Mouse (Mus musculus): ENCODE measurements around the gene Ptprj.
A peak's percentile ranks its signal among the peaks of the same experiment; 100 is the strongest.

- no peak for TF ChIP-seq POLR2A (IDR thresholded peaks at IDR 0.05; ENCODE audit: insufficient read depth, low read depth, low read length)
- TF ChIP-seq CTCF (IDR thresholded peaks at IDR 0.05; ENCODE audit: insufficient read depth, low read depth, low read length): peak; percentile 61
Observed at GRCm38 (mm10) chr2:90474593-90475405, 105.6 kb downstream of the Ptprj start.

All from olfactory bulb, adult 2 months (tissue).